Mouse (Mus musculus) adrenal gland (tissue): ENCODE results near the gene Igfbp7.

Experiments
- intact Hi-C: fragments of 180-260 bp; cut with DNase I; formaldehyde crosslinking; loops from one replicate; pipeline ENCODE4 v1.15.1; 2025

Gene Igfbp7

DNA sequence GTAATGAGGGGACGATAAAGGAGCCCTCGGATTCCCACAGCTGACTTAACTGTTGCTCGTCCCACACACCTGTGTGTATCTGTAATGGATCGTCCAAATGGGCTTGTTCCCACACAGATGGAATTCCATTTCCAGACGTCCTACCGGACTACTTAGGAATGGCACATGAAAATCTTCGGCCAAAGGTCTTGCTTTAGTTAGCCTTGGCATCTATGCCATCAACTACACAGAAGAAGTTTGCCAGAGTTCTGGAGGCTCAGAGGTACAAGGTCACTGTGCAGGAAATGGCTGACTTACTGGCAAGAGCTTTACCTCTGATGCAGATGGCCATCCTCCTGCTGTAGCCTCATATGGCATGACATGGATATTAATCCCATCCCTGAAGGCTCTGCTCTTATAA lies 26.6 kb downstream of the Igfbp7 start:
- intact Hi-C loops: no loop called here

DNA sequence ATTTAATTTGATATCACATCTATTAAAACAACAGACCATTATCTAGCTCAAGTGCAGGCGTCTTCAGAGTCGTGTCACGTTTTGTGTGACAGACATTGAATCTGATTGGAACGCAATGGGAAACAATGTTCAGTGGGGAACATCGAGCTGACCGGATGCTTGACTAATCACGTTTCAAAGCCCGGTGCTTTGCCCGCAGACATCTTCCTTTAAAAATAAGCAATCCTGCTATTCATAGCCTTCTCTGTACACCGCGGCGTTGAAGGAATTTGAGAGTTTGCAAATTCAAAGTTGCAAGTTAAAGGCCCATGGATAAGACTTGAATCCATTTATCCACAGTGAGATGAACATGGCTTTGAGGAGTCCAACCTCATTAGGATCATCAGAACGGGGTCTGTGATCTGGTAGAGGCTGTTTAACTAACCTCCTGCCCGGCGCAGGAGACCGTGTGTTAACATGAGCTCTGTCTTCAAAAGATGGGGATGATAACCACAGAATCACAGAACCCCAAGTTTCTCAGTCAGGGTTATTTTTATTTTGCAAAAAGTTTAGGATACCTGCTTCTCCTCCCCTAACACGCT lies 27.4 kb downstream of the Igfbp7 start:
- intact Hi-C loops: no loop called here

DNA sequence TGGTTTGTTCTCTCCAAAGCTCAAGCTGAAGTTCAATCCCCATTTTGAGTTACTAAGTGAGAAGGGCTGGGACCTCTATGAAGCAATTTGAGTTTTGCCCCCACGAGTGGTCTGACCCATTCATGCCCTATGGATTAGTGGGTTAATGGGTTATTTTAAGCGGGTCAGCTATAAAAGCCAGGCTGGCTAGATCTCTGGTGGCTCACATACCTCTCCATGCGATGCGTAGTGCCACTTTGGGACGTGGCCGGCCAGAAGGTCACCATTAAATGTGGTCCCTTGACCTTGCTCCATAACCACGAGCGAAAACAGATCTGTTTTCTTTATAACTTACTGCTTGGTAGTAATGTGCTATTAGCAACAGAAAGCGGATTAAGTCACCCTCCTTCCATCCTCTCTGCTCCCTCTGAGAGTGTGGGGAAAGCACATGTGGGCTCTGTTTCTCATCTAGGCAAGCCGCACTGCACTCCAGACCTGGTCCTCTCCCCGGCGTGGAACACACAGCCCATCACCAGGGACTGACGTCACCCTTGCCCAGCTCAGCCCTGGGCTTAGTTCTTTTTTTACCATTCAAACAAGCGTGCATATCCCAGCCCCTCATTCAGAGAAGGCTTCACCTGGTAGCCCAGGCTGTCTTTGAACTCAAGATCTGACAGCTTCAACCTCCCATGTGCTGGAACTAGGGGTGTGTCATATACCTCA lies 28.3 kb downstream of the Igfbp7 start:
- intact Hi-C loops: no loop called here

DNA sequence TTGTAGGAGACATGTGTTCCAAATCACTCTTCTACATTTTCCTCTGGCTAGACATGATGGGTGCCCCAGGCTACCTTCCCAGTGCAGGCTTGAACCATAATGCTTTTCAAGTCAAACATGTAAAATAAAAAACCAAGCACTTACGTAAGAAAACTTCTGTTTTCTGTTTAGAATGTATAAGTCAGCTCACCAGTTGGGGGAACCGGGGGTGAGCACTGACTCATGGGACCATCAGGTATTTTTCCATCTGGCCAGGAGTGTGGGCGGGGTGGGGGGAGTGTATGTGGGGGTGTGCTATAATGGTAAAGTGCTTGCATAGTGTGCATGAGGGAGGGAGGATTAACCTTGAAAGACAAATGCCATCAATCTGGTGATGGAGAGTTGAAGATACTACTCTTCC lies 29.8 kb downstream of the Igfbp7 start:
- intact Hi-C loops: no loop called here

DNA sequence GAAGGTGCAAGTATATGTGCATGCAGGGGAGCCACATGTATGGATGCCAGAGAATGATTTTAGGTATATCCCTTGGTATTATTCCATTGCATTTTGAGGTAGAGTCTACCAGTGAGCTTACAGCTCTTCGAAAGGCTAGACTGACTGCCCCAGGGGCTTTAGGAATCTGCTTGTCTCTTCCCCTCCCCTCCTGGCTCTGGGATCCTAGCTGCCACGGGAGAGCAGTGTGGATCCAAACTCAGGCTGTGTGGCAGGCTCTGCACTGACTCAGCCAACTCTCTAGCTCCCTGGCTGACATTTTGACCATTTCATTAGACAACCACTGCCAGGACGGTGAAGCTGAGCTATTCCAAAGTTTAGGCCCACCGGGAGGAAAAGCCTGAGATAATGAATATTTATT lies 32.3 kb downstream of the Igfbp7 start:
- intact Hi-C loops: no loop called here

DNA sequence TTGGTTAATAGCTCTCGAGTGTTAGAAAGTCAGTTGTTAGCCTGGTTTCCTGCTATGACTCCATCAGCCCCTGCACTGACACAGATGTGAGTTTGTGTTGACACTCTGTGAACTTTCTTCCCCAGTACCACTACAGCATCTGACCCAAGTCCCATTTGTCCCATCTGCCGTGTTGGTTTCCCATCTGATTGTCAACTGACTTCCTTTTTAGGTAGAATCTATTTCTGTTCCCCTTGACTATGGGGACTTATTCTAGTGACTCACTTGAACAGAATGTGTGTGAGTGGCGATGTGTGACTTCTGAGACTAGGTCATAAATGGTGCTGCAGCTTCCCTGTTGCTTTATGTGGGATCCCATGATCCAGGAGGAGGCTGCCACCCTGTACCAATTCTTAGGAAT lies 32.9 kb downstream of the Igfbp7 start:
- intact Hi-C loops: no loop called here

DNA sequence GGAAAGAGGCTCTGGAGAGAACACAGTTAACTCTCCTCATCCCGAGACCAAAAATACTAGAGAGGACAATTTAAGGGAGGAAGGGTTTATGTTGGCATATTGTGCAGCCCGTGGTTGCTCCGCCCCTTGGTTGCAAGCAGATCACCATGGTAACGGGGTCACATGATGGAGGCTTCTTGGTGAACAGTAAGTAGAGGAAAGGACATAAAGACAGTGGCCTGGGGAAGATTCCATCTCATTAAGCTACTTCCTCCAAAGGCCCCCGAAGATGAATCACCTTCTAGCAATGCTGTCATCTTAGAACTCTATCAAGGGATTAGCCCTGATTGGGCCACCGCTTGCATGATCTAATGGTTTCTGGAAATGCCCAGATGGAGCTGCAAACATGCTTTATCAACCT lies 35.1 kb downstream of the Igfbp7 start:
- intact Hi-C loops: no loop called here

DNA sequence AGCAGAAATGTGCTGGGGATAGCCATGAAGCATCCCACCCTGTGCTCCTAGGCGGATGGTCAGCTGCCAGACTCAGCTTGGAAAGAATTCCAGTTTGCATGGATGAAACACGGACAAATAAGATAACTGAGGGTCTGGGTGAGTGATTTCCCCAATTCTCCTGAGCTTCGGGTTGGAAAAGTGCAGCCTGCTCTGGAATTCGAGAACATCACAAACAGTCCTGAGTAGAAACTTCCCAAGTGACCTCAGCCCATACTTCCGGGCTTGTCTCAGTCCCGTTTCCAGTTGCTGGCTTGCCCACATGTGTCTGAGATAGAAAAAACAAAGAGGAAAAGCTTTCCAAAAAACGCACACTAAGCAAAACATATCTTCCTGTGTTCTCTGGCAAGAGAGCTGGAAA lies 35.6 kb downstream of the Igfbp7 start:
- intact Hi-C loops: no loop called here

DNA sequence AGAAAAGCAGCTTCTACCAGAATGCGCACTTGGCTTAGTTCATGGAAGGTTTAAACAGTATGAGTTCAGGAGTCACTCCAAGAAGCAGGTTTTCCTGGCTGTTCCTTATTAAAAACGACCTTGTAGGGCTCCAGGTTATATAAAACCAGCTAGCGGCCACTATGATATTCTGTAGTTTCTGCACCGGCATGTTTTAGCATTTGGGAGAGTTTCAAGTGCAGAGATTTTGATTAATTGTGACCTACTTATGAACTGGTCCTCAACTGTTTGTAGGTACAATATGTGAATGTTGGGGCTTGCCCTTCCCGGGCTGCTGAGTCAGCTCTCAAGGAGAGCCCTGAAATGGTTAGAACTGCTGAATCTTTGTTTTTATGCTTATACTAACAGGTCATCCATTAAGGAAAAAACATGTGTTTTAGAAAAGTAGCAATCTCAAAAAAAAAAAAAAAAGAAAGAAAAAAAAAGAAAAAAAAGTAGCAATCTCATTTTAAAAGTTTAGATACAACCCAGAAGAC lies 37.4 kb downstream of the Igfbp7 start:
- intact Hi-C loops: no loop called here

DNA sequence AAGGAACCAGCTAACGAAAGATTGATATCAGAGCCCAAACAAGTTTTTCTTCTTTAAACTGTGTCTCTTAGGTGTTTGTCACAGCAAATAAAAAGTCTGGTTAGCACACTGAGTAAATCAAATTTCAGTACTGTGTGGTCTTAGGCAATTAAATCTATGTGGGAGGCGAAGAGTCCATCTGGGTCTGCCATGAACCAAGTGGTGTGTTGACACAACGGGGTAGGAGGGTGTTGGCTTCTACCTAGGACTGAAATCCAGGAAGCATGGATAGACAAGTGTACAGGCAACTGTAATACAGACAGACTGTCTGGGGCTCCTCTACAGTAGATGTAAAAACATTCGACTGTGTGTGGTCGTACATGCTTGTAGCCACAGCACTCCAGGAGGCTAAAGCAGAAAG lies 38.4 kb downstream of the Igfbp7 start:
- intact Hi-C loops: no loop called here

DNA sequence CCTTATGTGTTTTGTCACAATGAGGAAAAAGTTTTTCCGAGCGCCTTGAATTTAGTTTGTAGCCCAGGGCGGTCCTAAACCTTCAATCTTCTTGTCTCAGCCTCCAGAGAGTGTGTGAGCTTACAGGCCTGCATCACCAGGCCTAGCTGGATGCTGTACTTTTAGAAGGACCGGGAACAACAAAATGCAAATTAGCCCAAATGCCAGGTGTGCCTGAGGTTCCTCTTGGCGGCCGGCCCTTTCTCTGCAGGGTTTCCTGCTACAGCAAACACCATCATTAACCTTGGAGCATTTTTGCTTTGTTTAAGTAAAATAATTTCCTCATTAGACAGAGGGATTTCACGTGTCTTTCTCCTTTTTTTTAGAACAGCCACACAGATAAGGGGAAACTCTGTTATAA lies 39.6 kb downstream of the Igfbp7 start:
- intact Hi-C loops: no loop called here

DNA sequence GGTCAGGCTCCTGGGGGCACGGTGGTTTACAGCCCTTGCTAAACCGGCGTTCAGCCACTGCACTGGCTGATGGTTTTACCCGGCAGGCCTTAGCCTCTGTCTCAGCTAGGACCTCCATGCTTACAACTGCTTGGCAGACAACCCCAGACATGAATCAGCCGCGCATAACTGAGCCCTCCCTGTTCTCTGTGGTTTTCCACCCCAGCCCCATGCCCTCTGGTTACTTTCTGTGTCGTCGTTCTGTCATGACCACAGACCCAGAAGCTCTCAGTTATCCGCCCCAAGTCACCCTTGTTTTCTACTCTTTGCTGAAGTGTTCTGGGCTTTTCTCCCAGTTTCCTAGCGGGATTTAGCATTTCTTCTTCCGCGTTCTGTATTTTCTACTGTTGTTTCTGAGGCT lies 40.2 kb downstream of the Igfbp7 start:
- intact Hi-C loops: no loop called here

DNA sequence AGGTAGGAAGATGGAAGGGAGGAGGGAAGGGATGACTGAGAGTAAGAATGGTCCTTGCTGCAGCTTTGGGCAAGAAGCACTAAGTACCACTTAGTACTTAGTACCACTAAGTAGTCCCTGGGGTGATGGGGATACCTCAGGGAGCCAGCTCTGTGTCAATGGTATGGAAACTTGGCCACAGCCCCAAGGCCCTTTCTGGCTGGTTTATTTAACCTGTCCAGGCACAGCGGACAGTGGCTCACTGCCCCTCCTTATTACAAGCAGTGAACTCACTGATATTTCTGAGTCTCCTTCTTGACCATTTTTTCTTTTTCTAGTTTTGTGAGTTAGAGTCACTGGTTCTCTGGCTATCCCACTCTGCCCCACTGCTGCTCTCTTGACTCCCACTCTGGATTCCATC lies 40.7 kb downstream of the Igfbp7 start:
- intact Hi-C loops: no loop called here

DNA sequence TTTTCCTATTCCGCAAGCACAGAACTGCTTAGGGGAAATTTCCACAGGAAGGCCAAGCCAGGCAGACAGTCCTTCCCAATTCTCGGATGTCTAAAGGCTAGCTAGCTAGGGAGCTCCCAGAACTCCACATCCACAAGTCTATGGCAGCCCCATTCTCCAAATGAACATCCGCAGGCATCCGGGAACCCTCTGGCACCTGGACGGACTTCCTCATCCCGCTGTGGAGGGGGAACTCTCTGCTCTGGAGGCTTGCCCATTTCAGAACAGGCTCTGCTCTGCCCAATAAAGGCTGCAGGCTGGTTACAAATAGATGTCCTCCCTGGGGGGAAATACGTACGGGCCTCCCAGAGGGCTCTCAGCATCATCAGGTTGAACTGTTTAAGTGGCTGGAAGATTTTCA lies 41.5 kb downstream of the Igfbp7 start:
- intact Hi-C loops: no loop called here

DNA sequence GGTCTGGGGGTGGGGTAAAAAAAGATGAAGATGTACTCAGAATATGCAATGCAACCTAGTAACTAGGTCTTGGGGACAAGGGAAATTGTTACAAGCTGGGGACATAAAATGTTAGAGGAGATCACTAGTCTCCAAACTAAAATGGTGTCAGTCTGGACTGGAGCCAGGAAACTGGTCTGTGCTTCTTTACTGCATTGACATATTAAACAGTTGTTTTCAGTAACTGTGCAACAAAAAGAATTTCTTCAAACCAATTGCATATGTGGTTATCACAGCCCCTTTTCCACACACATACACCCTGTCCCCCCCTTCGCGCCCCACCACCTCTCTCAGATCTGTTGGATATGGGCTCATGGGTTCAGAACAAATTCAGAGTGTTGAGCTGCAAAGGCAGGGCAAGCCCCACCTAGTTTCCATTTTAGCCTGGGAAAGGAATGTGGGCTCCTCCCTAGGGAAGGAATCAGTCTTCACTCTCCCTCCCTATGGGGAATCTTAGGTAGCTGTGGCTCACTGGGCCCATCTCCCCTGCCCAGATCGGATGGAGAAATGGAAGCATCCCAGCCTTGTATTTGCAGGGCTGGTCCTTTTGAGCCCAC lies 43.3 kb downstream of the Igfbp7 start:
- intact Hi-C loops: no loop called here

DNA sequence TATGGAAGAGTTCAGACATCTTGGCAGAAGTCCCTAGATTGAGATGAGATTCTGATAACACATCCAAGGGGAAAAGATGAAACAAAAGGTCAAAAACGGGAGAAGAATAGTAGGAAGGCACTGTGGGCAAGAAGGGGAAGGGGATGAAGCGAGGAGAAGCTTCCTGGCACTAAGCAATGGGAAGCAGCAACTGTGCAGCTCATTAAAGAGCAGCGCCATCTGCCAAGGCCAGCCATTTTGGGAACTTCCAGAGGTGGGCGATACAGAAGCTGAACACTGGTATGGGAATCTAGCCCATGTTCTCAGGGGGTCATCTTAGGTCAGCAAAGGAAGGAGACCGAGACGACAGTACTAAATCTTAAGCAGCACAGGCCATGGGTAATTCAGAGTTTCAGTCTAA lies 44.2 kb downstream of the Igfbp7 start:
- intact Hi-C loops: no loop called here

DNA sequence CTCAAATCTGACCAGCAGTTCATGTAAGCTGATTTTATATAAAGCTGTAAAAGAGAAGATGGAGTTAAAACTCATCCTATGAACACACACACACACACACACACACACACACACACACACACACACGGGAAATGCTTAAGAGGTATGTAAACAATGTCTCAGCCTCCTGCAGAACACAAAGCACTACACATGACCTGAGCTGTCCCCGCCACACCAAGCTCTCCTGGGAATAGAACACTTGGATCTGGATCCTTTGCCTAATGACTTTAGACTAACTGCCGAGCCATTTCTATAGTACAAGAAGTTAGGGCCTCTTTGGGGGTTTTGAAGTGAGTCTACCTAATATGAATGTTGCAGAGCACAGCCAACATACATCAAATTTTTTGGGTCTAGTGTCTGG lies 45.7 kb downstream of the Igfbp7 start:
- intact Hi-C loops: no loop called here

DNA sequence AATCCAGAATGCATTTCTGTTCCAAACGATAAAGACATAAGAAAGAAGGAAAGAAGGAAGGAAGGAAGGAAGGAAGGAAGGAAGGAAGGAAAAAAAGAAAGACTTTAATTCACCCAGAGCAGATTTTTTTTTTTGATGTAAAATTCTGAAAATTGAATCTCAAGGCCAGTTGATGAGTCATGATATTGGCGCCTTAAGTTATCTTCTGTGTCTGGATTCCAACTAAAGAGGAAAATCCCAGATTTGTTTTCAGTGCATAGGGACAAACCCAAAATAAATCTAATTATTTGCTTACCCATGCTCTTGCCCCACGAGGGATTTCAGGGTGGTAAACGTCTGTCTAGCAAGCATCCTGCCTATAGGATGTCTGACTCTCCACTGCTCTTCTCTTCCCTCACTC lies 46.8 kb downstream of the Igfbp7 start:
- intact Hi-C loops: no loop called here

DNA sequence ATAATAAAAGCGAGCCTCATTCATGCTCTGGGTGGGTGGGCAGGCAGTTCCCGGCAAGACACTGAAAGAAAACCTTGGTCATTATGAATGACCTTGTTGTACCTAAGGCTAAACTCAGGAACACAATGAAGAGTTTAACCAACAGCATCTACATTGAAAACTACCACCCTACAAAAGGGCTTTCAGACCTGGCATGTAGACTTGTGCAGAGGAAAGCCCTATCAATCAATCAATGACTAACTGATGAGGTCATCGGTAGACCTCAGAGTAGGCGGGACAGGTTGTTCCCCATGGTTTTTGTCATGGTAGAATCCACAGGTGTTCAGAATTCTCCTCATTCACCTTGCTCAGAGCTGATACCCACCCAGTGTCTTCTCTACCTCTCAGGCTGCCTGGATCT lies 47.9 kb downstream of the Igfbp7 start:
- intact Hi-C loops: no loop called here

DNA sequence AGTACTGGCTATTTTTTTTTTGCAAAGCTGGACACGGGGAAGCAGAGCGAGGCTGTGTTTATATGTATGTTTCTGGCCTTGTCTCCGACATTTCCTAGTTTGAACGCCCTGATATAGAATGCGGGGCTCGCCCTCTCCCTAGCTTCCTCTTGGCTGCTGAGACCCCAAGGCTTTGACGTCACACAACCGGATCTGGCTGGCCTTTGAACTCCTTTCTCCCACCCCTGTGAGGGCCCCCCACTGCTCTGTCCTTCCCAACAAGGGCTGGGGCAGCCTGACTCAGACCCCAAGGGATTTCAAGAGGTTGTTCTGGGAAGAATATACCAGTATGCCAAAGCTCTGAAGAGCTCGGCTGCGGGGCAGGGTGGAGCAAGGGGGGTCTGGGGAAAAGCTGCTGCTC lies 49.5 kb downstream of the Igfbp7 start:
- intact Hi-C loops: no loop called here

DNA sequence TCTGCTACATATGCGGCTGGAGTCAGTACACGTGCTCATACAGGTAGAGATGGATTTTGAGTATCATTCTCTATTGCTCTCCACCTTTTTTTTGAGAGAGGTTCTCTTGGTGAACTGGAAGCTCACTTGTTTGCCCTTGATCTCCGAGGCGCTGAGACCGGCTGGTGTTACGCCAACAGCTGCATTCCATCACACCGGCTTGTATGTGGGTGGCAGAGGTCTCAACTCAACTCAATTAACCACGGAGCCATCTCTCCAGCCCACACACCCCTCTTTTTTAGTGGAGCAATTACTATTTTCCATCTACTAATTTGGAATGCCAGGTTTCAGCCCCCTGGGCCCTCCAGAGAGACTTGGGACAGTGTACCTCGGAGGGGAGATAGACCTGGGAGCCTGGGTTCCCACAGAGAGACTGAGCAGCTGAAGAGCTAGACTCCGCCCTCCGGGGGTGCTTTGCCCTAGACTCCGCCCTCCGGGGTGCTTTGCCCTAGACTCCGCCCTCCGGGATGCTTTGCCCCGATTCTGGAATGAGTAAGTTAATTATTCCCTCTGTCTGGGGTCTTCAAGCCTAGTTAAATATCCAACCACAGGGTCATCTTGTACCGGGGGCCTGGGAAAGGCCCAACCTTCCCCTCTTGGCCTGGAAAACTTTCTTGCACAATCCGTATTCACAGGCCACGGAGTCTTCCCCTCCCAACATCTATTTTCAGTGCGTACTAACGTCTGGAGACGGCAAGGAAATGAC lies 50.3 kb downstream of the Igfbp7 start:
- intact Hi-C loops: no loop called here
